Mouse (Mus musculus): ENCODE data around the gene Tmem81.

GRCm38 (mm10) chr1:132540701-132541100, 34.7 kb downstream of the Tmem81 start:
- TF ChIP-seq CTCF (IDR thresholded peaks at IDR 0.05; ENCODE audit: control insufficient read depth, insufficient read depth, low read length), result no peak
- no peak for TF ChIP-seq POLR2A (IDR thresholded peaks at IDR 0.05; ENCODE audit: borderline replicate concordance, control insufficient read depth, low read depth, low read length)
